Mouse (Mus musculus) neural tube, embryonic 12.5 days (tissue): ENCODE measurements around the gene Fam181a. TPM values are rescaled to one million over a fixed set of nuclear protein-coding genes. Genes with fewer than 3 reads are reported as not detected.

Experiments
- ATAC-seq: fragments of 200-750 bp; cut with Nextera tagmentation; 2 replicates; pipeline ENCODE4 v1.8.0; 2017; ENCODE audit warnings: low read depth, mild to moderate bottlenecking, moderate TSS enrichment, moderate library complexity; ENCODE audit not compliant: low FRiP score
- H3K27ac ChIP-seq: fragments of 300-500 bp; sonication (generic); 2 replicates; pipeline ENCODE4 v1.5.1; 2016
- H3K27me3 ChIP-seq: fragments of 300-500 bp; sonication (generic); replicated peaks from 2 replicates; pipeline ENCODE4 v1.6.1; 2016; ENCODE audit warnings: mild to moderate bottlenecking
- H3K36me3 ChIP-seq: fragments of 300-500 bp; sonication (generic); 2 replicates; pipeline ENCODE4 v1.6.1; 2016; ENCODE audit warnings: mild to moderate bottlenecking
- H3K4me1 ChIP-seq: fragments of 300-500 bp; sonication (generic); 2 replicates; pipeline ENCODE4 v1.6.1; 2016
- H3K4me2 ChIP-seq: fragments of 300-500 bp; sonication (generic); replicated peaks from 2 replicates; pipeline ENCODE4 v1.6.1; 2016; ENCODE audit warnings: mild to moderate bottlenecking
- H3K4me3 ChIP-seq: fragments of 300-500 bp; sonication (generic); 2 replicates; pipeline ENCODE4 v1.5.1; 2016
- H3K9ac ChIP-seq: fragments of 300-500 bp; sonication (generic); 2 replicates; pipeline ENCODE4 v1.6.1; 2016; ENCODE audit warnings: mild to moderate bottlenecking
- H3K9me3 ChIP-seq: fragments of 300-500 bp; sonication (generic); 2 replicates; pipeline ENCODE4 v1.6.1; 2016; ENCODE audit warnings: mild to moderate bottlenecking
- WGBS: fragments of 180-500 bp; shearing (Covaris S2); methylation state at CpG from one replicate; pipeline ENCODE4 v1.1.7; 2016; 5-methylcytosine and 5-hydroxymethylcytosine counted together
- polyA plus RNA-seq: library from polyadenylated mRNA; unstranded; fragments of >200 nt; fragmentation: Nextera tagmentation; extraction: Ambion mirVana; gene quantifications from 2 replicates; pipeline ENCODE4 v1.2.1, GENCODE M21; 2016

The Fam181a gene
- polyA plus RNA-seq, 1 experiment from 2014 or later = 21.3 TPM

DNA sequence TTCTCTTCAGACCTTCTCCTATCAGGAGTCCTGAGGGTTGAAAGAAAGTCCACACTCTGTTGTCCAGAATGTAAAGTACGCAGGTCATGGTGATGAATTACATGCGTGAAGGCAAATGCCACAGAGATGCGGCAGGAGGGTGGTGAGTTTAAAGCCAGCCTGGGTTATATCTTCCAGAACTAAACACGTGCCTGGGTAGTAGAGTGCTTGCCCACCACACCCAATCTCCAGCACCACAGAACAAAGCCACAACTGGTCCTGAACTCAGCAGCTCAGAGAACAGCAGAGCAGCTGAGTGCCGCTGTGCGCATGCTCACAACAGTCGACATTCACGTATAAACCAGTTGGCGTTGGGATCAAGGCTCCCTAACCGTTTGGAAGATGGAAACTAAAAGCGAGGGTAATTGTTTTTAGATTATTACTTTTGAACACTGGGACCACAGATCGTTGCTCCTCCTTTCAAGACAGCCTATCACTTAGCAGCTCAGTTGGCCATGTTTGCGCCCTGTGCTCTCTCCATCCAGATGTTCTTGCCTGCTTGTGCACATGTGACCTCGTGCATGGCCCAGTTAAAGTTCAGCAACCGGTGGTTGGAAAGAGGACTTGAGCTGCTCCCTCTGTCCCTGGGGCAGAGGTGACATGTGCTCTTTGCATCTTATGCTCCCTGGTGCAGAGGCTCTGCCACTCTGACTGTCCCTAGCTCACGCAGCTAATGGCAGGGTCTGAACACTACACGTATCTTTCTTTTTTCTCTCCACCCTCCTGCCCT lies 50.9 kb downstream of the Fam181a start:
- Histone ChIP-seq H3K4me3 (no peak overlapping the region), H3K4me2 (no peak overlapping the region), H3K36me3 (no peaks in the 10 kb centered on the region), H3K9me3 (no peaks in the 10 kb centered on the region), H3K27me3 (0 out of 2 replicates have a peak, but pooled peaks cover 3% of the 10 kb centered on the region), H3K27ac (no peak overlapping the region), H3K9ac (no peak overlapping the region), H3K4me1 (peaks cover 5% of the 10 kb centered on the region; the same call in 1 of the 2 replicates)
- ATAC-seq = no peak
- WGBS = 88% methylated on average over 17 of the region's 17 CpGs

- Histone ChIP-seq H3K4me2 (no peak overlapping the region), H3K4me3 (no peak overlapping the region), H3K36me3 (no peaks in the 10 kb centered on the region), H3K9ac (no peak overlapping the region), H3K4me1 (peaks cover 5% of the 10 kb centered on the region; the same call in 1 of the 2 replicates), H3K27ac (no peak overlapping the region), H3K9me3 (no peaks in the 10 kb centered on the region), H3K27me3 (0 out of 2 replicates have a peak, but pooled peaks cover 3% of the 10 kb centered on the region)
- WGBS = 82% methylated on average over 3 of the region's 3 CpGs
- ATAC-seq = no peak
Measured at GRCm38 (mm10) chr12:103362336-103362735, 51.6 kb downstream of the Fam181a start.

Other genes starting within 250 kb of the Fam181a start
- 2.4 and 3.1 TPM in 2 replicates for gene Prima1, start 68.8 kb upstream of the Fam181a start, polyA plus RNA-seq
- gene Asb2, start 45.0 kb downstream of the Fam181a start, polyA plus RNA-seq = 2.0 and 2.7 TPM in 2 replicates
- 20.2 and 20.6 TPM in 2 replicates for gene Otub2, start 77.7 kb downstream of the Fam181a start, polyA plus RNA-seq
- 0.79 and 1.1 TPM in 2 replicates for gene 9330161L09Rik, start 96.8 kb downstream of the Fam181a start, polyA plus RNA-seq
- 104 and 126 TPM in 2 replicates for gene Ddx24, start 114.9 kb downstream of the Fam181a start, polyA plus RNA-seq
- gene Ifi27, start 123.2 kb downstream of the Fam181a start, polyA plus RNA-seq = 3.7 and 4.0 TPM in 2 replicates
- 1.1 and 2.8 TPM in 2 replicates for gene Ifi27l2a, start 132.7 kb downstream of the Fam181a start, polyA plus RNA-seq
- not detected in 2 replicates for gene Ifi27l2b, start 146.2 kb downstream of the Fam181a start, polyA plus RNA-seq
- gene Ppp4r4, start 221.3 kb downstream of the Fam181a start, polyA plus RNA-seq = 2.3 and 2.6 TPM in 2 replicates